Mouse (Mus musculus): ENCODE measurements around the gene Btg2.
A peak's percentile ranks its signal among the peaks of the same experiment; 100 is the strongest.

Btg2 gene

GRCm38 (mm10) chr1:134078061-134078795 is 692 bp downstream of the Btg2 start:
- DNase-seq (ENCODE audit: low spot score) = no peak

DNA sequence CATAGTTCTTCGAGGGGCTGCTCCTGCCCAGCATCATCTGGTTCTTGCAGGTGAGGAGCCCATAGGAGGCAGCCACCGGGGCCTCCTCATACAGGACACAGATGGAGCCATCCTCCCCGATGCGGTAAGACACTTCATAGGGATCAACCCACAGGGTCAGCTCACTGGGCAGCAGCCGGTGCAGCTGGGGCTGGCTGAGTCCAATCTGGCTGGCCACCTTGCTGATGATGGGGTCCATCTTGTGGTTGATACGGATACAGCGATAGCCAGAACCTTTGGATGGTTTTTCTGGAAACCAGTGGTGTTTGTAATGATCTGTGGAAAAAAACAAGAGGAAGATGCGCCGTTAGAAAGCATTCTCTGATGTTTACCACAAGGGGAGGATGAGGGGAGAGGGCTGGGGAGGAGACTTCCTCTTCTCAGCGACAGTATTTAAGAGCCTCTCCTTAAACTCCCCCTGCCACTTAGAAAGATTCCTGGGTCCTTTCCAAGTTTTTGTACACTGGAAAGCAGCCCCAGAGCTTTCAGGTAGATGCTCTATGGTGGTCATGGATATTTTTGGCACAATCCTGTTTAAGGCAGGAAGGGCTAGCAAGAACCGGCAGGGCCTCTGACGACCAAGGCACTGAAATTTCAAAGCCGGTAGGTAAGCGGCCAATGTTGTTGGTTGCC is 1.4 kb downstream of the Btg2 start:
- DNase-seq (ENCODE audit: low spot score) = no peak

GRCm38 (mm10) chr1:134076789-134077188 is 2.1 kb downstream of the Btg2 start:
- no peak for DNase-seq (ENCODE audit: low spot score)

GRCm38 (mm10) chr1:134075532-134075931 is 3.4 kb downstream of the Btg2 start:
- no peak for DNase-seq (ENCODE audit: low spot score)

GRCm38 (mm10) chr1:134074606-134075005 is 4.3 kb downstream of the Btg2 start:
- DNase-seq (ENCODE audit: low spot score) = no peak

DNA sequence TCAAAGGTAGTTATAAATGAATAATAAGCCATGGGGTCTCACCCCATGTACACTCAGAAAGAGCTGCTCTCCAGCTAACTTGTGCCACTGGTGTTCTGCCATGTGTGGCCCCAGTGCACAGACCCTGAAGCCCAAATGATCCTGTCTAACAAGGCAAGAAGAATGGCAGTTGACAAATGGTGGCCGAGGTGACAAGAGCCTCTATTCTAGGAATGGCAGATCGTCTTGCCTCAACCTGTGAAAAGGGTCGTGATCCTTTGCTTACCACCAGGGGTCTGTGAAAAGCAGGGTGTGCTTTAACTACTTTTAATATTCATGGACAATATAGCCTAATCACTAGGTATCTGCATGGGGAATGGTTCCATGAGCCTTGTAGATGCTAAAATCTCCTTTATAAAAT is 4.7 kb downstream of the Btg2 start:
- no peak for DNase-seq (ENCODE audit: low spot score)

DNA sequence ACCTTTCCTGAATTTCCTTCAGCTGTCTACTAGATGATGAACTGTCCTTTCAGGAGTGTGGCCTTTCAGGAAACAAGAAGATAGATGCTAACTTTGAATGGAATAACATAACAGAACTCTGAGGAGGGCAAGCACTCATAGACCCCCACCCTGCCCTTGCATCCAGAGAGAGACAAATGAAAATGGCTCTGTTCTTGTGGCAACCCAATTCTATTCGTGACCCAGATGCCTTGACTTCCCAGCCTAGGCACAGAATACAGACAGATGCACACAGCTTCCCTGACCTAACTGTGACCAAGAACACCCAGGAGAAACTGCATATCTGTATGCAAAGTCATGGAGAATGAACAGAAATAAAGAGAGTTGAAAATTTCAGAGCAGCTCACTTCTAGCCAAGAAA is 5.3 kb downstream of the Btg2 start:
- no peak for DNase-seq (ENCODE audit: low spot score)

GRCm38 (mm10) chr1:134073061-134073564 is 5.8 kb downstream of the Btg2 start:
- DNase-seq (ENCODE audit: low spot score) = no peak

DNA sequence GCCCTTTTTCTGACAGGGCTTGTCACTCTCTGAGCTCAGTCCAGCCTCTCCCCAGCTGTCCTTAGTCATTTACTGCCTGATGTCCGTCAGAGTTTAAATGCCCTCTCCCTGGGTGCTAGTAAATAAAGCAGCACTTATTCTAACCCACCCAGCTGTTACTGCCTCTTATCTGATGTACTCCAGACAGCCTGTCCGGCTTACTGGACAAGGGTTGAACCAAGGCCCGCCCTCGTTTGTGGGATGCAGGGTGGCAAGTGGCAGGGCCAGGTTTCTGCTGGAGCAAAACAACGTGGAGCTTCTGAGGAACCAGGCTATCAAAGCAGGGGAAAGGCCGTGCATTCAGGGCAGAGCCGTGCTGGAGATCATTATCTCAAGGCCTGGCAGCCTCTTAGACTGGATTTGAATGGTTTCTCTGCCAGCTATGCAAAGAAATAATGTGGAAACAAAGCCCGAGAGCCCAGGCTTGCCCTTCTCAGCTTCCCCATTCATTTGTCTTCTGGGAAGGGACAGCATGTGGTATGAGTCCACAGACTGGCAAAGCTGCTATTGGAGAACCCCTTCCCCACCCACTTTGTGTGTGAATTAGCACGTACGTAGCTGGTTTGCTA is 7.4 kb downstream of the Btg2 start:
- DNase-seq (ENCODE audit: low spot score) = no peak

GRCm38 (mm10) chr1:134070099-134070669 is 8.7 kb downstream of the Btg2 start:
- no peak for DNase-seq (ENCODE audit: low spot score)

- DNase-seq (ENCODE audit: low spot score) = no peak
Observed at GRCm38 (mm10) chr1:134067143-134067619, 11.7 kb downstream of the Btg2 start.

- no peak for DNase-seq (ENCODE audit: low spot score)
Observed at GRCm38 (mm10) chr1:134066554-134066953, 12.4 kb downstream of the Btg2 start.

GRCm38 (mm10) chr1:134065241-134065809 is 13.6 kb downstream of the Btg2 start:
- DNase-seq (ENCODE audit: low spot score) = no peak

DNA sequence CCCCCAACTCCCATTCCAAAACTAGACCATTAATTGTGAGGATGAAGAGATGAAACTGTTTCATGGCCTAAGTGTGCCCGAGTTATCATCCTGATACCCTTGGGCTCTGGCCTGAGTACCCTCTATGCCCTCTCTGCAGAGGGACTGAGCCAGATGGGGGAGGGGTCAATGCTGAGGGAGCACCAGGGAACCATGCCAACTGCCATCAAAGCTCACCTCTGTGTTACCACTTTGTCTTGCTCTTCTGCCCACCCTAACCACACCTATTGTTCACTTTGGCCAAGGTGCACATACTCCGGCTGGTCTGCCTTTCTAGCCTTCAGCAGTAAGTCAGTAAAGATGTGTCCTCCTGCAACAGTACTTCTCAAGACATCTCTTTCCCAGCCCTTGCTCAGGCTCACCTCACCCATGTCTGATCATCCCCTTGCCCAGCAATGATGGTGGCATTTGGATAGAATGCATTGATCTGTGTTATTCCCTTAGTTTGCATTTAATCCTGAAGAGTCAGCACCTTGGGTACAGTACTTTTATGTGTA is 14.6 kb downstream of the Btg2 start:
- no peak for DNase-seq (ENCODE audit: low spot score)

DNA sequence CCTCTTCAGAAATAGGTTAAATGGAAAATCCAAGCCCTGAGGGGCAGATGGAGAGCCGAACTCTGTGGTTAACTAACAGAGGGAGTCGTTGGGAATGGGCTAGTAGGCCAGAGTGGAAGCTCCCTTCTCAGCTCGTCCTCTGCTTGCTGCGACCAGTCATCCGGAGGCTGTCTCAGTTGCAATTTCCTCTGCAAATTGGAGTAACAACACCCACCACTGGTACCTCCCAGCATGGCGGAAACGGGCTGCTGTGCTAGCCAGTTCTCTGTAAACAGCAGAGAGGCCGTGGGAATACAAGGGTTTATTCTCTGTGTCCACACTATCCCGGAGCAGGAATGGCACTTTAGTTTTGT is 15.2 kb downstream of the Btg2 start:
- DNase-seq (ENCODE audit: low spot score) = no peak

DNA sequence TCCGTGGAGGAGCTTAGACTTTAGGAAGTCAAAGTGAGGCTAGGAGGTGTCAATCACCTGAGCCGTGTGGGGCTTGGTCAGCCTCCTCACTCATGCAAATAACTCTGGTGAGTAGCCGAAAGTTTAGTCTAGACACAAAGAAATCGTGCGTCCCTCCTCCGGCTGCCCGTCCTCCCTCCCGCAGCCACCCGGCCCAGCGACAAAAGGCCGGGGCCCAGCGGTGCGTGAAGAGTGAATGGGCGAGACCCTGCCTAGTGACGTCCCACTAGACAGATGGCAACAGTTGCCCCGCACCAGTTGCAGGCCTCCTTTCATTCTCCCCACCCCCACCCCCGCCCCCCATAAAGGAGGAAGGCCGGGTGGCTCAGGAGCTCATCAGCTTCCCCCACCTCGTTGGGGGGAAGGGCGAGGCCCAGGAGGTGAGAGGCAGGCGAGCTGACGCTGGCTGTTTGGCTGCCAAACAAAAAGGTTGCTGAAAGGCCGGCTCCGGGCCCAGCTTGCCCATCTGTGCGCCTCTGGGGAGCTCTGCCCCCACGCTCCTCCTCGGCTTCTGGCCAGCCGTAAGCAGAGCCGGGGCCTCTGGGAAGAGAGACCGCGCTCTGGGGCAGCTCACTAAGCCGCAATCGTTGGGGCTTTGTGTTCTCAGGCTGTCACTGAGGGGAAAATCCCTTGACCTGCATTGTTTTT is 15.7 kb downstream of the Btg2 start:
- DNase-seq (ENCODE audit: low spot score) = no peak

GRCm38 (mm10) chr1:134062411-134063085 is 16.4 kb downstream of the Btg2 start:
- no peak for DNase-seq (ENCODE audit: low spot score)

DNA sequence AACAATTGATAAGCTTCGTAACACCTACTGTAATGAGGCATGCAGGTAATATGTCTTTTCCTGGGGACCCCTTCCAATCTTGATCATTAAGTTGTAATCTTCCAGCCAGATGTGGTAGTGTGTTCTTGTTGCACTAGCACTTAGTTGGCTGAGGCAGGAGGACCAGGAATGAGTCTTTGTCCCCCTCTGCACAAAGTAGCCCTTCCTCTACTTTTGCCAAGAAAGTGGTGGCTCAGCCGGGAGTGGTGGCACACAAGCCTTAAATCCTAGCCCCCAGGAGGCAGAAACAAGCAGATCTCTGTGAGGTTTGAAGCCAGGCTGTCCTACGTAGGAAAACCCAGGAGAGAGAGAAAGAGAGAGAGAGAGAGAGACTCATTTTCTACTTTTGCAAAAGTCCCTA is 17.0 kb downstream of the Btg2 start:
- DNase-seq (ENCODE audit: low spot score) = no peak

DNA sequence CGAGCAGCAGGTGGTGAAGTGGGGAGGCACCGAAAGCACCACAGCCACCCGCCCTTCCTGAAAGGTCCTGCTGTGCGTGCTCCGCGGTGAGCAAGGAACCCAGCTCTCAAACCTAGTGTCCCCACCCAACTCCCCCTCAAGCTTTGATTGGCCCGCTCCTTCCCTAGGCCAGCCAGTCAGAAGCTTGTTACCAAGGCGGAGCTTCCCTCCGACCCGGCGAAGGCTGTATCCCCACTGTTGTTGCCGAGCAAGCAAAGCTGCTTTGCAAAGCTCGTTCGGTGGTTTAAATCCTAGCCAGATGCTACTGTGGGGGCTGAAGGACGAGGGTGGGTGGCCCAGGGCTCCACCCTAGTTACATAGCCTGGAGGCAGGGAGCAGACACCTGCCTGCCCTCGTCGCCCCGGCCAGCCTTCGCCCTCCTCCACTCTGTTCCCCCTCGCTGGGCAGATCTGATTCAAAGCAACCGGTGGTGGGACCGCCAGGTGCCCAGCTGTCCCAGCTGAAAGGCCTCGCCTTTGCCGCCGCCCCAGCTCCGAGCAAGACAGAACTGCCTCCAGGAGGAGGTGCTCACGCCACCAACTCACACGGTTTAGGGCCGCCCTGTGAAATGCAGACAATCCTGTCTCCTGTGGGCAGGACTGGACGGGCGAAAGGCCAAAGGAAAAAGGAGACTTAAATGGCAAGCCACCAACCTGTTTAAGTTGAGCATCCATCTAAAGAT is 17.9 kb downstream of the Btg2 start:
- DNase-seq (ENCODE audit: low spot score) = peak; percentile 81

Data from left cerebral cortex, adult 11 months (tissue).